Mouse (Mus musculus) olfactory bulb, adult 2 months (tissue): ENCODE data around the gene Crtc1. TPM values are rescaled to one million over a fixed set of nuclear protein-coding genes. Genes with fewer than 3 reads are reported as not detected.

Experiments
- H3K27ac ChIP-seq: fragments of 200-500 bp; 2 replicates; pipeline ENCODE4 v1.5.1; 2012; ENCODE audit warnings: low read depth, low read length; ENCODE audit not compliant: insufficient read depth
- H3K4me1 ChIP-seq: fragments of 200-500 bp; 2 replicates; pipeline ENCODE4 v1.6.1; 2012; ENCODE audit warnings: low read length; ENCODE audit not compliant: control insufficient read depth, insufficient read depth
- H3K4me3 ChIP-seq: fragments of 200-500 bp; 2 replicates; pipeline ENCODE4 v1.5.1; 2012; ENCODE audit warnings: mild to moderate bottlenecking, low read depth, low read length, moderate library complexity; ENCODE audit not compliant: insufficient read depth
- CTCF ChIP-seq: fragments of 200-500 bp; IDR thresholded peaks from 2 replicates; pipeline ENCODE4 v1.5.1; 2012; ENCODE audit warnings: low read depth, mild to moderate bottlenecking, low read length, moderate library complexity; ENCODE audit not compliant: insufficient read depth
- POLR2A ChIP-seq: fragments of 200-500 bp; IDR thresholded peaks from 2 replicates; pipeline ENCODE4 v1.6.1; 2012; ENCODE audit warnings: mild to moderate bottlenecking, low read depth, low read length, moderate library complexity; ENCODE audit not compliant: insufficient read depth
- WGBS: fragments of 180-500 bp; shearing (Covaris S2); methylation state at CpG from one replicate; pipeline ENCODE4 v1.1.7; 2018; 5-methylcytosine and 5-hydroxymethylcytosine counted together
- polyA plus RNA-seq: library from polyadenylated mRNA; stranded (reverse); fragments of >200 nt; gene quantifications from 2 replicates; pipeline ENCODE4 v1.2.4, GENCODE M21; 2012; ENCODE audit warnings: low replicate concordance; ENCODE audit not compliant: missing spikeins, insufficient read depth, insufficient read length

Crtc1 gene
- polyA plus RNA-seq, 1 experiment, result not detected

DNA sequence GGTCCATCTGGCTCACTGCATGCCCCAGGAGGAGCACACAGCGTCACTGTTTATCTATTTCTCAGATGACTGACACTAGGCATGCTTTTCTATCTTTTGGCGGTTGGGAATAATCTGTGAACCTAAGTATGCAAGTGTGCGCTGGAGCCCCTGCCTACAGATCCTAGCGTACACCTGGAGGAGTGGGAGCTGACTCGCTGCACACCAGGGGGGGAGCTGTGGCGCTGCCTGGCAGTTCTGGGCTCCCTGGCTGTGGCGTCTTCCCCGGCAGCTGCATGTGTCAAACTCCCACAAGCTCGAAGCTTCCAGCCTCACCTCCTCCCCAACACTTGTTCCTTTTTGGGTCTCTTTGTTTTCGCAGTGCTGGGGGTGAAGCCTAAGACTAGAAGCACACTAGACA is 21.5 kb downstream of the Crtc1 start:
- no peak overlapping the region for H3K4me3 ChIP-seq
- WGBS, result 29% methylated on average over 10 of the region's 10 CpGs
- H3K4me1 ChIP-seq, result peaks cover 60% of the 10 kb centered on the region
- peak overlapping the region; percentile 91 for H3K27ac ChIP-seq
- TF ChIP-seq POLR2A (no peak), CTCF (no peak)

GRCm38 (mm10) chr8:70416941-70417340 is 22.4 kb downstream of the Crtc1 start:
- H3K27ac ChIP-seq, result peak overlapping the region; percentile 91
- TF ChIP-seq POLR2A (no peak), CTCF (no peak)
- 49% methylated on average over 6 of the region's 6 CpGs for WGBS
- no peak overlapping the region for H3K4me3 ChIP-seq
- peaks cover 55% of the 10 kb centered on the region for H3K4me1 ChIP-seq

GRCm38 (mm10) chr8:70415540-70416451 is 23.6 kb downstream of the Crtc1 start:
- H3K4me3 ChIP-seq, result no peak overlapping the region
- WGBS, result 61% methylated on average over 8 of the region's 8 CpGs
- H3K4me1 ChIP-seq, result peaks cover 46% of the 10 kb centered on the region
- H3K27ac ChIP-seq, result peak overlapping the region; percentile 91
- TF ChIP-seq CTCF (no peak), POLR2A (no peak)

DNA sequence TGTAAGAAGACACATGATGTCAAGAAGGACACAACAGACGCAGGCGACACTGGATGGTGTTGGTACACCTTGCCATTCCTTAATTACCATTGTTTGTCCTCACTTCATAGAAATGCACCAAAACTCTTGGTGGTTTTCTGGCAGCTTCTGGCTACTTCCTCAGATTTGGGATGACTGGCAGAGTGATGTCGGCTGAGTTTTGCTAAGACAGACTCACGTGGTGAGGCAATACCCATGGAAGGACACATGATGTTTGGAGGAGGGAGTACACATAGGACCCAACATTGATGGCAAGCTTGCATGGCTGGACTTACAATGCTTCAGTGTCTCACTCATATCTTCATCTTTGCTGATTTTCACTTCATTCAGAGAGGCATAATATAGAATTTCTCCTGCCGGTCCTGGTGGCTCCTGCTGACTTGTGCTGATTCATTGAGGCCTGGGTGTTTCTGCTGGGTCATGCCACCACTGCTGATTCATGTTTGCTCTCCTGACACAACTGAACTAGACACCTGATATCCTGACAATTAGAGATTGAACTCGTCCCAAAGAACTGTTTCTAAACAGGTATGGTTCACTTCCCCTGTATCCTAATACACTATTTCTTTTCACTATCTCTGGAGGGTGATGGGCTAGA is 25.0 kb downstream of the Crtc1 start:
- 85% methylated on average over 6 of the region's 6 CpGs for WGBS
- H3K27ac ChIP-seq, result no peak overlapping the region

DNA sequence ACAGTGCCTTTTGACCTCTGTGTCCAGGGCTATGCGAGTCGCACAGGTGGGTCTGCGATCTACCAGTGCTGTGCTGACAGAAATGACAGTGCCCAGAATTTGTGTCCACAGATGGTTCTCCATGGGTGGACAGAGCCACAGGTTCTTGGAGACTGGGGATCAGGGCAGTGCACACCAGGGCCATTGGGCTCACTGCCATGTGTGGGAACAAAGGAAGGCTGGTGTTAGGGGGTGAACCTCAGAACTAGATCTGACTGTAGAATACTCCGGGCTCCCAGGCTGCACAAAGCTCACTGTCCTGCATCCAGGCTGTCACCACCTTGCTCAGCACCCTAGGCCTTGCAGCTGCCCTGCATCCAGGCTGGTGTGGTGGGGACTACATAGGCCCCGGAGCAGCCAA is 29.1 kb downstream of the Crtc1 start:
- WGBS, result 88% methylated on average over 5 of the region's 5 CpGs
- no peak for TF ChIP-seq POLR2A
- TF ChIP-seq CTCF, result no peak
- Histone ChIP-seq H3K4me3 (no peak overlapping the region), H3K4me1 (peaks cover 27% of the 10 kb centered on the region), H3K27ac (0 out of 2 replicates have a peak overlapping the region, but pooled peaks have one; percentile 12)

More for the DNA sequence above, 25.0 kb downstream of the Crtc1 start:
- Histone ChIP-seq H3K4me3 (no peak overlapping the region), H3K4me1 (peaks cover 46% of the 10 kb centered on the region)
- no peak for TF ChIP-seq POLR2A
- no peak for TF ChIP-seq CTCF

DNA sequence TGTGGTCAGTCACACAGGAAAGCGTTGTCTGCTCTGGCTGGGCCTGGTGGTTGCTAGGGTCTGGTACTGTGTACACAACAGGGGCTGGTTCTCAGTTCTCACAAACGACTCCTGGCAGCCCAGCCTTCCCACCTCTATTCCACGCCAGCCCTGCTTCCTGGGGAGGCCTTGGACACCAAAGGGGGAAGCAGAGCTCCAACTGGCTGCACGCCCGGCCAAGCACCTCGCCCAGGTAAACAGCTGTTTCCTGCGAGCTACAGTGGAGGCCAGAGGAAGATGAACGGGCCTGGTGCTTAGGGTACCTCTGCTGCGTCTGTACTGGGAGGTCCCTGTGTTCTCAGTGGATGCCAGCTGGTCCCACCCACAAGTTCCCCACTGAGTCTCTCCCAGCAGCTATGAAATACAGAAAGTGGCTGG is 29.9 kb downstream of the Crtc1 start:
- Histone ChIP-seq H3K4me1 (peaks cover 27% of the 10 kb centered on the region), H3K27ac (no peak overlapping the region), H3K4me3 (no peak overlapping the region)
- 34% methylated on average over 9 of the region's 9 CpGs for WGBS
- TF ChIP-seq POLR2A, result no peak
- no peak for TF ChIP-seq CTCF

GRCm38 (mm10) chr8:70409019-70409418 is 30.4 kb downstream of the Crtc1 start:
- Histone ChIP-seq H3K27ac (no peak overlapping the region), H3K4me3 (no peak overlapping the region), H3K4me1 (peaks cover 27% of the 10 kb centered on the region)
- WGBS, result 68% methylated on average over 10 of the region's 10 CpGs
- no peak for TF ChIP-seq CTCF
- no peak for TF ChIP-seq POLR2A

- Histone ChIP-seq H3K4me3 (no peak overlapping the region), H3K27ac (no peak overlapping the region), H3K4me1 (peaks cover 27% of the 10 kb centered on the region)
- 40% methylated on average over 6 of the region's 6 CpGs for WGBS
- no peak for TF ChIP-seq POLR2A
- TF ChIP-seq CTCF, result no peak
Measured at GRCm38 (mm10) chr8:70408301-70408700, 31.1 kb downstream of the Crtc1 start.
